9 mouse cellular contexts compared by ENCODE assay signal in genomic region chr5:76857103-76858015, GRCm38 (mm10). TPM values are rescaled to one million over a fixed set of nuclear protein-coding genes. Genes with fewer than 3 reads are reported as not detected.
DNase-seq lines count a peak whose midpoint lies in the region; ATAC-seq and TF ChIP-seq lines count a peak whose summit lies in the region.
"Had no signal": no experiment of that assay in that cellular context is flagged by ENCODE, and none has a peak within 500 bp of the region (broad histone marks: within the 10 kb centered on the region; RNA-seq: fewer than 3 reads in every experiment).

No protein-coding gene starts in this region.

- H3K36me3 ChIP-seq in E14TG2a.4 (ENCODE audit: insufficient read depth, low read length) = no peaks in the 10 kb centered on the region
- peaks cover 34% of the 10 kb centered on the region for H3K36me3 ChIP-seq in forebrain, embryonic 15.5 days
- H3K36me3 ChIP-seq in liver, embryonic 12.5 days = peaks cover 8% of the 10 kb centered on the region; the same call in 1 of the 2 replicates

- no peak for TF ChIP-seq CTCF in E14TG2a.4 (conservative IDR thresholded peaks at IDR 0.05; ENCODE audit: low read length)

- peak; percentile 29 for DNase-seq in adrenal gland, postnatal 14 days
- no peak for DNase-seq in adrenal gland, adult 18-20 months (ENCODE audit: low spot score in 2 of 2)
- DNase-seq in urinary bladder, postnatal 10 days (ENCODE audit: low spot score) = no peak
- no peak for DNase-seq in frontal cortex, postnatal 10 days (ENCODE audit: low spot score in 2 of 2)
- DNase-seq in cerebellum, adult 11 months = no peak

- H3K4me1 ChIP-seq in E14TG2a.4 (replicated peaks; ENCODE audit: low read depth, low read length) = peaks cover 50% of the 10 kb centered on the region
- H3K4me1 ChIP-seq in forebrain, embryonic 15.5 days = peaks cover 11% of the 10 kb centered on the region
- peaks cover 20% of the 10 kb centered on the region for H3K4me1 ChIP-seq in liver, embryonic 12.5 days

- H3K27me3 ChIP-seq in E14TG2a.4 (ENCODE audit: insufficient read depth, low read length) = peaks cover 68% of the 10 kb centered on the region
- no peaks in the 10 kb centered on the region for H3K27me3 ChIP-seq in forebrain, embryonic 15.5 days
- peaks cover 59% of the 10 kb centered on the region for H3K27me3 ChIP-seq in liver, embryonic 12.5 days (replicated peaks)

- 0 out of 2 replicates have a peak overlapping the region, but pooled peaks have one; percentile 15 for H3K4me2 ChIP-seq in forebrain, embryonic 15.5 days (replicated peaks)
- peak overlapping the region; percentile 62 for H3K4me2 ChIP-seq in liver, embryonic 12.5 days

- ATAC-seq in forebrain, embryonic 15.5 days (replicated peaks) = no peak
- ATAC-seq in liver, embryonic 12.5 days = no peak

- H3K27ac ChIP-seq in forebrain, embryonic 15.5 days (replicated peaks) = no peak overlapping the region
- H3K27ac ChIP-seq in liver, embryonic 12.5 days = no peak overlapping the region

- 38% methylated on average over 62 of the region's 62 CpGs for WGBS in forebrain, embryonic 15.5 days
- WGBS in liver, embryonic 12.5 days (ENCODE audit: insufficient replicate concordance) = 11% methylated on average over 62 of the region's 62 CpGs

- H3K4me3 ChIP-seq in E14TG2a.4 (replicated peaks; ENCODE audit: low read length) = peak overlapping the region; percentile 67
- H3K4me3 ChIP-seq in forebrain, embryonic 15.5 days = no peak overlapping the region
- peak overlapping the region; percentile 37 for H3K4me3 ChIP-seq in liver, embryonic 12.5 days
- H3K4me3 ChIP-seq: myocyte had no signal

- H3K9ac ChIP-seq in forebrain, embryonic 15.5 days (replicated peaks) = no peak overlapping the region; the same call in 1 of the 2 replicates
- no peak overlapping the region for H3K9ac ChIP-seq in liver, embryonic 12.5 days

- no peaks in the 10 kb centered on the region for H3K9me3 ChIP-seq in E14TG2a.4 (ENCODE audit: low read length)
- no peaks in the 10 kb centered on the region for H3K9me3 ChIP-seq in forebrain, embryonic 15.5 days
- no peaks in the 10 kb centered on the region for H3K9me3 ChIP-seq in liver, embryonic 12.5 days (replicated peaks)

RNA-seq across cellular contexts. Expression of gene Aasdh, which starts 48.0 kb away (rescaled TPM):
- 17.1 and 20.7 TPM in 2 replicates for total RNA-seq in adrenal gland, postnatal 14 days (2021)
- total RNA-seq in adrenal gland, adult 18-20 months (2021) = 10 to 100 TPM; 14.8 to 16.2 TPM
- polyA plus RNA-seq in forebrain, embryonic 15.5 days (2015; fragmentation: Nextera tagmentation; extraction: Ambion mirVana) = 25.6 and 27.5 TPM in 2 replicates
- 12.5 and 13.0 TPM in 2 replicates for polyA plus RNA-seq in liver, embryonic 12.5 days (2016; fragmentation: Nextera tagmentation; extraction: Ambion mirVana)
